Mouse (Mus musculus): ENCODE measurements around the gene Fam117a.

GRCm38 (mm10) chr11:95309510-95310006, 27.3 kb upstream of the Fam117a start:
- TF ChIP-seq CTCF (IDR thresholded peaks at IDR 0.05; ENCODE audit: low read depth) (no peak), EP300 (IDR thresholded peaks at IDR 0.05; ENCODE audit: low read depth) (peak; percentile 28; the same call in 1 of the 2 replicates)
